Mouse (Mus musculus) brain, embryonic 14.5 days (tissue): Measurements from ENCODE around the gene Cdk19. TPM values are rescaled to one million over a fixed set of nuclear protein-coding genes. Genes with fewer than 3 reads are reported as not detected.

Experiments
- DNase-seq: peaks from one replicate; pipeline ENCODE4 v3.0.0-alpha.2; 2011; ENCODE audit warnings: low read depth
- CTCF ChIP-seq: fragments of 200-500 bp; IDR thresholded peaks from 2 replicates; pipeline ENCODE4 v1.5.1; 2012; ENCODE audit warnings: inconsistent platforms, mild to moderate bottlenecking, moderate library complexity, borderline replicate concordance; ENCODE audit not compliant: insufficient read depth, insufficient read length; ENCODE audit errors: extremely low read depth
- POLR2A ChIP-seq: fragments of 200-500 bp; IDR thresholded peaks from 2 replicates; pipeline ENCODE4 v1.6.1; 2012; ENCODE audit warnings: mild to moderate bottlenecking, inconsistent platforms, borderline replicate concordance; ENCODE audit not compliant: poor library complexity, insufficient read depth, insufficient read length, severe bottlenecking; ENCODE audit errors: extremely low read depth
- polyA plus RNA-seq: library from polyadenylated mRNA; depleted of rRNA; stranded (reverse); fragments of >200 nt; gene quantifications from 2 replicates; pipeline ENCODE4 v1.2.3, GENCODE M21; 2012

The Cdk19 gene
- polyA plus RNA-seq, 1 experiment = 21.5 TPM

DNA sequence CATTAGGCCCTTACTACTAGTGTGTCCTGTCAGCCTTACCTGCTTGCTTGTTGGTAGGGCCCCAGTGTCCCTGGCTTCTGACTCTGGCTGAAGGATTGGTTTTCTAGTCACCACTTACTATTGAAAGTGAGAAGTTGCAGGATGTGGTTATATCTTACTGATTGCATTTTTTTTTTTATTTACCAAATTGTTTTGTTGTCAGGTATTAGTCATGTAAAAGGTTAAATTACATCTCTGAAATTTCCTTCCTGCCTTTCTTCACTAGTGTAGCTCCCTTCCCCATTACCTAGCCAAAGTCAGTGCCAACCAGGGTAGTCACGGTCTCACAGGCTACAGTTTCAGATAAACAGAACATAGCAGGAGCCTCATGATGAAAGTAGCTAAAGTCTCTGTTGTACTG is 139.9 kb downstream of the Cdk19 start:
- DNase-seq = no peak

DNA sequence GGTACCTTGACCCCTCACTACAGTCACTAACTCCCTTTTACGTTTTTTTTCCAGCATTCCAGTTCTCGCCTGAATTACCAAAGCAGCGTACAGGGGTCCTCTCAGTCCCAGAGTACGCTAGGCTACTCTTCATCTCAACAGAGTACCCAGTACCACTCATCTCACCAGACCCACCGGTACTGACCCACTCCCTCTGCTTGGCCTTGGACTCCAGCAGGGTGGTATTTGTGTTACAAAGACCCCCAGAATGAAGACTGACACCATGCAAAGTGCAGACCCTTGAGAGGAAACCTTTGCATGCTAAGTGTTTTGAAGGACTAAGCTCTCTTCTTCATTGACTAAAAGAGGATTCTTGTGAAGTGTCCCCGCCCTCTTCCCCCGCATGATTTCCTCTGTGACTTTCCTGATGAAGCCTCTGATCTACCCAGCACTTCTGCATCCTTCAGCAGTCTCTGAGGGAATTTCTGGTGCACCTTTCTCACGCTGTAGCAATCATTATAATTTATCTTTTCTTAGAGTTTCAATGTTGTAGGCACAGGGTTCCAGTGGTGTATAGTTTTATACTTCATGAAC is 140.3 kb downstream of the Cdk19 start:
- TF ChIP-seq POLR2A (no peak), CTCF (no peak)

More for the DNA sequence above, 139.9 kb downstream of the Cdk19 start:
- TF ChIP-seq POLR2A (no peak), CTCF (no peak)

GRCm38 (mm10) chr10:40481534-40481933 is 142.2 kb downstream of the Cdk19 start:
- no peak for TF ChIP-seq CTCF
- no peak for TF ChIP-seq POLR2A

More for the DNA sequence above, 140.3 kb downstream of the Cdk19 start:
- no peak for DNase-seq

DNA sequence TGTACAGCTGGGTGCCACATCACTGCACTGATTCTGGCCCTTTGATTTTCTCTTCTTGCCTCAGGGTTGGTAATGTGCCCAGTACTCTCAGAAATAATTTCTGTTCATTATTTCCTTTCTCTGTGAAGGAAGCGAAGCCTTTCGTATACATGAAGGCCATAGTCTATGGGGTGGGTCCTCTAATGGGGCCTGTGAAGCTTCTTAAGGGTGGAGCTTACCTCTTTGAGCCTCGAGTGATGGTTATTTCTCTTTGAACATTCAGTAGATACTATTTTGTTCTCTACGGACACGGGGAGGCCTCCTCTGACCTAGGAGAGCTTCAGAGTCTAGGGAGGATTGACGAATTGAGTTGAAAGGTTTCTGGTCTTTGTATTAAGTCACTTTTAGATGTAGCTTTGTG is 142.9 kb downstream of the Cdk19 start:
- DNase-seq = peak; percentile 46

More at GRCm38 (mm10) chr10:40481534-40481933, 142.2 kb downstream of the Cdk19 start:
- no peak for DNase-seq

GRCm38 (mm10) chr10:40489086-40489796 is 149.9 kb downstream of the Cdk19 start:
- no peak for DNase-seq
- no peak for TF ChIP-seq POLR2A
- no peak for TF ChIP-seq CTCF

More for the DNA sequence above, 142.9 kb downstream of the Cdk19 start:
- TF ChIP-seq CTCF (no peak), POLR2A (no peak)

GRCm38 (mm10) chr10:40491131-40491530 is 151.8 kb downstream of the Cdk19 start:
- DNase-seq = no peak
- TF ChIP-seq POLR2A (no peak), CTCF (no peak)

DNA sequence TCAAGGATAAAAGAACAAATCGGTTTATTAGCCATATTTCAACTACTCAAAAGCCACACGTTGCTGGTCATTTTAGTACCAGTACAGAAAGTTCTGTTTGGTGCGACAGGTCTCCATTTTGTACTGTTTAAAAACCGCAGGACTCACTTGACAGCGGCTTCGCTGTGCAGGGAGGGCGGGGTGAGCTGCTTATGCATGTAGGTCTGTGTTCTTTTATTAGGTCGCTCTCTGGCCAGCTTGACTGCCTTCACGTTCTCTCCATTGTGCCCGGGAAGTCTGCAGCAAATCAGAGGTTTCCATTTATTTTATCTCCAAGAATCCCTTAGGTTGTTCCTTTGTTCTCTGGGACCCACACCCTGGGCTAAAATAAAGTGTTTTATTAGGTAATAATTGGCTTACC is 152.4 kb downstream of the Cdk19 start:
- no peak for DNase-seq
- TF ChIP-seq POLR2A = no peak
- no peak for TF ChIP-seq CTCF

DNA sequence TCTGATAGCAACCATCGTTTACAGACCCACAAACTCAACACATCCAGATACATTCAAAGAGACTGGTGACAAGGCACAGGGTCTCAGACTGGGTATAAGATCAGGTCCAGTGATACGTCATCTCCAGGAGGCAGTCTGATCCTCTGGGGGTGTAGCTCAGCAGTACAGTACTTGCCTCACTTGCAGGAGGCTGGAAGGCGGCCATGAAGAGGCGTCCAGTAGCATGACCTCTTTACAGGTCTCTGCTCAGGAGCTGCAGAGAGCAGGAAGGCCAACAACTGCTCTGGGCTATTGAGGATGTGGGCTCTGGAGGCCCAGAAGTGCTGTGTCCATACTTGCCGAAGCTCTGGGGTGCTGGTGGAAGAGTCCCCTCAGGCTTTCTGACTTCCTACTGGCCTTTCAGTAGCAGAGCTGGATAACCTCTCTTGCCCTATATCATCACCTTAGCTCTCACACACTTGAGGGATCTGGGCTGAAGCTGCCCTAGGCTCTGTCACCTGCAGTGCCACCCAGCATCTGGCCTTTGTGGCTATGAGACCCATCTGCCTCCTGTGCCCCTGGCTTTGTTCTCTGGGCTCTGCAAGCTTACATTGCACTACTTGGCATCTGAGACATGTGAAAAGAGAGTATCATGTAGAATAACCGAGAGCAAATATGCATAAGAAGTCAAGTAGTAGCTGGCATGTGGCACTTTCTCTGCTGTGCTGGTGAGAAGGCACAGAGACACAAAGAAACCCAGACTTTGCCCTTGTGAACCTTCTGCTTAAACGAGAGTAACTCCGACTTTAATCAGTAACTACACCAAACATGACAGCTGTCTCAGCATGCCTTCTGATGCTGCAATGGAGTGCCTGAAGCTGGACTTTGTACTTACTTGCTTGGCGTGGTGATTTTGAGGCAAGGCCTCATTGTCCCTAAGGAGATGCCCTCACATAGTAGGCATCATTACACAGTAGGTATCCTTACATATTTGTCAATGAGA is 155.1 kb downstream of the Cdk19 start:
- DNase-seq = no peak
- TF ChIP-seq POLR2A = no peak
- no peak for TF ChIP-seq CTCF

GRCm38 (mm10) chr10:40497301-40498041 is 158.1 kb downstream of the Cdk19 start:
- TF ChIP-seq CTCF = no peak
- no peak for DNase-seq

DNA sequence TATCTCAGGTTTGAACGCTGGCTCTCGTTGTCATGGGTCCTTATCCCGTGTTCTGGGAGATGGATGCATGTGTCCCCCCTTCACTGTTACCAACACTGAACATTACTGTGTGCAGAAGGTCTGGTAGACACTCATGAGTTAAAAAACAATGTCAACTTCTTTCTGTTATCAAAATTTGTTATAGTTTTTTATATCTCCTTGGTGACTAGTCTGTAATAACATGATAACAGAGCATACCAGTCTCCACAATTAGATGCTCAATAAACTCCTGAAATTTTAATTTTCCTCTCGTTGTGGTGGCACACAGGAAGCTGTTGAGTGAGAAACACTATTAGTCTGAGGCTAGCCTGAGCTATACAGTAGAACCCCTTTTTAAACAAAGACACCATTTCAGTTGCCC is 159.1 kb downstream of the Cdk19 start:
- DNase-seq = no peak
- TF ChIP-seq CTCF (no peak), POLR2A (no peak)
